Comparison of ENCODE assay signal across 27 mouse cellular contexts in genomic region chr6:72692469-72692868, GRCm38 (mm10).
DNase-seq lines count a peak whose midpoint lies in the region; ATAC-seq and TF ChIP-seq lines count a peak whose summit lies in the region.
"Had no signal": no experiment of that assay in that cellular context is flagged by ENCODE, and none has a peak within 500 bp of the region (broad histone marks: within the 10 kb centered on the region; RNA-seq: fewer than 3 reads in every experiment).

No protein-coding gene starts in this region.

- H3K79me2 ChIP-seq in liver, adult 2 months (ENCODE audit: control insufficient read depth, insufficient read depth, low read length) = peaks cover 3% of the 10 kb centered on the region; the same call in 1 of the 2 replicates

- no peak for TF ChIP-seq POLR2A in liver, adult 2 months (IDR thresholded peaks at IDR 0.05; ENCODE audit: extremely low read depth, insufficient read depth, low read length)

- no peaks in the 10 kb centered on the region for H3K9me3 ChIP-seq in liver, embryonic 12.5 days (replicated peaks)
- H3K9me3 ChIP-seq in embryonic facial prominence, embryonic 13.5 days = no peaks in the 10 kb centered on the region
- H3K9me3 ChIP-seq: heart, embryonic 15.5 days; hindbrain, embryonic 12.5 days; limb, embryonic 12.5 days; neural tube, embryonic 15.5 days had no signal

- H3K9ac ChIP-seq in liver, adult 2 months (ENCODE audit: low read depth, low read length) = no peak overlapping the region
- H3K9ac ChIP-seq in liver, embryonic 12.5 days = no peak overlapping the region
- no peak overlapping the region for H3K9ac ChIP-seq in embryonic facial prominence, embryonic 13.5 days
- H3K9ac ChIP-seq: forebrain, postnatal 0 days; heart, embryonic 15.5 days; hindbrain, embryonic 12.5 days; limb, embryonic 12.5 days; liver, embryonic 14.5 days; lung, embryonic 14.5 days; neural tube, embryonic 15.5 days had no signal

- DNase-seq in adrenal gland, postnatal 14 days = peak; percentile 53
- DNase-seq in adrenal gland, postnatal 25 days = no peak
- no peak for DNase-seq in liver, adult 2 months (ENCODE audit: extremely low read depth, low read depth, low spot score)
- no peak for DNase-seq in layer of hippocampus, postnatal 36 days
- no peak for DNase-seq in right cerebral cortex, postnatal 36 days (ENCODE audit: low spot score in 2 of 2)
- DNase-seq: cerebellum, adult 11-12 months; cerebellum, adult 9-11 months; forebrain, postnatal 0 days; gastrocnemius, postnatal 10 days; heart, postnatal 36 days; kidney, adult 8-10 months; kidney, postnatal 10 days; layer of hippocampus, adult 9-11 months; lung, embryonic 14.5 days; lung, postnatal 14 days; midbrain, embryonic 14.5 days; right cerebral cortex, postnatal 25 days; spleen, adult 18-20 months; thymus, postnatal 14 days had no signal

- 84% methylated on average over 6 of the region's 6 CpGs for whole genome bisulfite sequencing in liver, adult 2 months
- 55% methylated on average over 6 of the region's 6 CpGs for WGBS in liver, embryonic 12.5 days (ENCODE audit: insufficient replicate concordance)
- WGBS in embryonic facial prominence, embryonic 13.5 days = 65% methylated on average over 6 of the region's 6 CpGs

- no peak overlapping the region for H3K4me3 ChIP-seq in liver, adult 2 months (ENCODE audit: insufficient read depth, low read depth, low read length)
- no peak overlapping the region for H3K4me3 ChIP-seq in liver, embryonic 12.5 days
- H3K4me3 ChIP-seq in embryonic facial prominence, embryonic 13.5 days = no peak overlapping the region
- H3K4me3 ChIP-seq: heart, embryonic 15.5 days; hindbrain, embryonic 12.5 days; limb, embryonic 12.5 days; neural tube, embryonic 15.5 days had no signal

- H3K27ac ChIP-seq in liver, adult 2 months (replicated peaks; ENCODE audit: insufficient read depth, low read depth, low read length) = peak overlapping the region; percentile 16; the same call in 1 of the 2 replicates
- no peak overlapping the region for H3K27ac ChIP-seq in liver, embryonic 12.5 days
- peak overlapping the region; percentile 2; the same call in 1 of the 2 replicates for H3K27ac ChIP-seq in embryonic facial prominence, embryonic 13.5 days
- H3K27ac ChIP-seq: heart, embryonic 15.5 days; hindbrain, embryonic 12.5 days; liver, embryonic 14.5 days; neural tube, embryonic 15.5 days had no signal

- no peaks in the 10 kb centered on the region for H3K27me3 ChIP-seq in liver, adult 2 months (ENCODE audit: control insufficient read depth, insufficient read depth, low read length)
- H3K27me3 ChIP-seq in liver, embryonic 12.5 days (replicated peaks) = 0 out of 2 replicates have a peak, but pooled peaks cover 6% of the 10 kb centered on the region
- H3K27me3 ChIP-seq in embryonic facial prominence, embryonic 13.5 days = no peaks in the 10 kb centered on the region
- H3K27me3 ChIP-seq: heart, embryonic 15.5 days; hindbrain, embryonic 12.5 days; limb, embryonic 12.5 days; neural tube, embryonic 15.5 days had no signal

- H3K36me3 ChIP-seq in liver, adult 2 months (ENCODE audit: control insufficient read depth, insufficient read depth, low read length) = no peaks in the 10 kb centered on the region
- H3K36me3 ChIP-seq in liver, embryonic 12.5 days = no peaks in the 10 kb centered on the region
- H3K36me3 ChIP-seq in embryonic facial prominence, embryonic 13.5 days = no peaks in the 10 kb centered on the region
- H3K36me3 ChIP-seq: heart, embryonic 15.5 days; hindbrain, embryonic 12.5 days; neural tube, embryonic 15.5 days had no signal

- H3K4me1 ChIP-seq in liver, adult 2 months (ENCODE audit: control insufficient read depth, insufficient read depth, low read length) = peaks cover 5% of the 10 kb centered on the region
- peaks cover 33% of the 10 kb centered on the region for H3K4me1 ChIP-seq in liver, embryonic 12.5 days
- peaks cover 100% of the 10 kb centered on the region for H3K4me1 ChIP-seq in embryonic facial prominence, embryonic 13.5 days

- no peak overlapping the region for H3K4me2 ChIP-seq in liver, embryonic 12.5 days
- no peak overlapping the region for H3K4me2 ChIP-seq in embryonic facial prominence, embryonic 13.5 days
- H3K4me2 ChIP-seq: heart, embryonic 15.5 days; hindbrain, embryonic 12.5 days; limb, embryonic 12.5 days; lung, embryonic 14.5 days; neural tube, embryonic 15.5 days had no signal

- no peak for ATAC-seq in liver, embryonic 12.5 days
- ATAC-seq in embryonic facial prominence, embryonic 13.5 days (ENCODE audit: insufficient number of reproducible peaks, insufficient read depth, low FRiP score, low TSS enrichment, low read depth) = no peak
- ATAC-seq: intestine, embryonic 16.5 days had no signal

- TF ChIP-seq CTCF in liver, adult 2 months (IDR thresholded peaks at IDR 0.05; ENCODE audit: low read depth, low read length) = no peak
